Mouse (Mus musculus) erythroblast, embryonic 14.5 days (primary cell): Measurements from ENCODE around the gene Magea8. TPM values are rescaled to one million over a fixed set of nuclear protein-coding genes. Genes with fewer than 3 reads are reported as not detected.
"Not testable (repeated sequence)": the region's sequence is repeated elsewhere in the genome, so short reads cannot be mapped to it uniquely, and the experiment has no call there.

Source experiments
- H3K27me3 ChIP-seq: 2 replicates; pipeline ENCODE4 v1.6.1; 2012; ENCODE audit warnings: inconsistent platforms; ENCODE audit not compliant: control insufficient read depth
- H3K36me3 ChIP-seq: 2 replicates; pipeline ENCODE4 v1.6.1; 2012; ENCODE audit warnings: mild to moderate bottlenecking, inconsistent platforms; ENCODE audit not compliant: control insufficient read depth
- H3K4me1 ChIP-seq: 2 replicates; pipeline ENCODE4 v1.6.1; 2012; ENCODE audit warnings: inconsistent platforms; ENCODE audit not compliant: control insufficient read depth
- H3K4me3 ChIP-seq: replicated peaks from 2 replicates; pipeline ENCODE3; 2012; ENCODE audit warnings: moderate library complexity, mild to moderate bottlenecking, inconsistent platforms
- H3K9me3 ChIP-seq: 2 replicates; pipeline ENCODE4 v1.6.1; 2012; ENCODE audit warnings: low read length, inconsistent platforms, mixed read lengths; ENCODE audit not compliant: control insufficient read depth
- polyA plus RNA-seq: library from polyadenylated mRNA; stranded (reverse); fragments of >175 nt; gene quantifications from 2 replicates; pipeline ENCODE4 v1.2.3, GENCODE M21; 2012

Gene Magea8
- polyA plus RNA-seq, result not detected in 2 replicates

DNA sequence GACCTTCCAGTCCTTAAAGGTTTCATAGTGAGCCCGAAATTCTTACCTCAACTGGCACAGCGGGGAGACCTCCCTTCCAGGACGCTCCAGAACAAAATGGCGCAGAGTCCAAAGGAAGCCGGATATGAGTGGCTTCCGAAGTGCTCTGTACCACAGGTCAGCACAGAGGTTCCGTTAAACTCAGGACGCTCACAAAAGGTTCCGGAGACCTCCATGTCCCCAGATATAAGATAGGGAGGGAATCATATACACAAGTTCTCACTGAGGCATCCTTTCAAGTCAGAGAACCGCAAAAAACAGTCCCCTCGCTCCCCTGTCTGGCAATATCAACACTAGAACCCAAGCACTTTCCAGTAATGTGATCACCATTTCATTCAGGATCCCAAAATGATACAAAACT lies at the start of gene Magea8:
Gene Magea8 (minus strand): TSS at position 101 of the 400 bp plus-strand sequence.
- H3K27me3 ChIP-seq, H3K9me3 ChIP-seq, H3K36me3 ChIP-seq, H3K4me1 ChIP-seq, H3K4me3 ChIP-seq: not testable (repeated sequence)

GRCm38 (mm10) chrX:154949405-154949804 lies 46.2 kb downstream of the Magea8 start, which contains the start of gene Magea3:
Magea3 (minus strand) TSS chrX:154949505.
- H3K36me3 ChIP-seq, H3K9me3 ChIP-seq, H3K27me3 ChIP-seq, H3K4me1 ChIP-seq, H3K4me3 ChIP-seq: not testable (repeated sequence)

DNA sequence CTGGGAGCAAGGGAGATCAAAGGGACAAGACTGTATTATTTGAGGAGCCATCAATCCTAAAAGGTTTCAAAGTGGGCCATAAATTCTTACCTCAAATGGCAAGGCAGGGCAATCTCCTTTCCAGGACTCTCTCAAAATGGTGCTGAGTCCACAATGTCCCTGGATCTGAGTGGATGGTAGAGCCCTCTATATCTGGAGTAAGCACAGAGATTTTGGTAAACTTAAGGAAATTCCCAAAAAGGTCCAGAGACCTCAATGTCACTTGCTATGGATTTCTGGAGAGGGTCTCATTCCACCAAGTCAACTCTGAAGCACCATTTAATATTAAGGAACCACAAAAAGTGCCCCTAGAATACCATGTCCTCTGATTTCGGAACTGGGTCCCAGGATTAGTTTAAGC lies 59.8 kb downstream of the Magea8 start, which contains the start of gene Magea6:
Gene Magea6 (minus strand): TSS at position 101 of the 400 bp plus-strand sequence.
- H3K36me3 ChIP-seq, H3K9me3 ChIP-seq, H3K27me3 ChIP-seq, H3K4me3 ChIP-seq, H3K4me1 ChIP-seq: not testable (repeated sequence)

Other genes starting within 250 kb of the Magea8 start
- not detected in 2 replicates for gene Cldn34b1, start 105.6 kb downstream of the Magea8 start, polyA plus RNA-seq
- not detected in 2 replicates for gene Magea6, start 59.9 kb downstream of the Magea8 start, polyA plus RNA-seq
- not detected in 2 replicates for gene Magea3, start 46.3 kb downstream of the Magea8 start, polyA plus RNA-seq
- gene Magea5, start 67.3 kb upstream of the Magea8 start, polyA plus RNA-seq, result not detected in 2 replicates
- gene Magea1, start 93.9 kb upstream of the Magea8 start, polyA plus RNA-seq, result not detected in 2 replicates
- gene Magea2, start 97.8 kb upstream of the Magea8 start, polyA plus RNA-seq, result not detected in 2 replicates
- gene Cldn34b2, start 132.6 kb upstream of the Magea8 start, polyA plus RNA-seq, result not detected in 2 replicates
- 0.31 and 1.1 TPM in 2 replicates for gene Sat1, start 220.6 kb upstream of the Magea8 start, polyA plus RNA-seq